Mouse (Mus musculus) inflammation-experienced regulatory T-cells, adult 6 months (primary cell): ENCODE results near the gene Neu3. TPM values are rescaled to one million over a fixed set of nuclear protein-coding genes. Genes with fewer than 3 reads are reported as not detected.
"Not testable (repeated sequence)": the region's sequence is repeated elsewhere in the genome, so short reads cannot be mapped to it uniquely, and the experiment has no call there.

ENCODE experiments used
- ATAC-seq: one replicate; pipeline ENCODE4 v1.8.0; 2017
- polyA plus RNA-seq, 3 experiments: library from polyadenylated mRNA; unstranded; fragments of 100-300 nt; shearing (Covaris generic); gene quantifications; one replicate each; pipeline ENCODE4 v1.2.1; 2017

Gene Neu3
- polyA plus RNA-seq, 3 experiments from 2014 or later, result 27.1 to 30.3 (median 28.6) TPM

DNA sequence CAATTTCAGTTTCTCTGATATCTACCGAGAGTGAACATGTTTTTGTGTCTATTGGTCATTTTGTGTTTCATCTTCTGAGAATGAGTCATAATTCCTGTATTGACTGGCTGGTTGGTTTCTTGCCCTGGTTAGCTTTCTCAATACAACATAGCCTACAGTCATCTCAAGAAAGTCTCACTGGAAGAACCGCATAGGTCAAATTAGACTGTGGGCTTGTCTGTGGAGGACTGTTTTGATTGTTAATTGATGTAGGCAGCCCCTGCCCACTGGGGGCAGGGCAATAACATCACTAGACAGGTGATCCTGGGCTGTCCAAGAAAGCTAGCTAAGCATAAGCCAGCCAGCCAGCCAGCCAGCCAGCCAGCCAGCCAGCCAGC lies 5.6 kb upstream of the Neu3 start:
- peak; percentile 88 for ATAC-seq

DNA sequence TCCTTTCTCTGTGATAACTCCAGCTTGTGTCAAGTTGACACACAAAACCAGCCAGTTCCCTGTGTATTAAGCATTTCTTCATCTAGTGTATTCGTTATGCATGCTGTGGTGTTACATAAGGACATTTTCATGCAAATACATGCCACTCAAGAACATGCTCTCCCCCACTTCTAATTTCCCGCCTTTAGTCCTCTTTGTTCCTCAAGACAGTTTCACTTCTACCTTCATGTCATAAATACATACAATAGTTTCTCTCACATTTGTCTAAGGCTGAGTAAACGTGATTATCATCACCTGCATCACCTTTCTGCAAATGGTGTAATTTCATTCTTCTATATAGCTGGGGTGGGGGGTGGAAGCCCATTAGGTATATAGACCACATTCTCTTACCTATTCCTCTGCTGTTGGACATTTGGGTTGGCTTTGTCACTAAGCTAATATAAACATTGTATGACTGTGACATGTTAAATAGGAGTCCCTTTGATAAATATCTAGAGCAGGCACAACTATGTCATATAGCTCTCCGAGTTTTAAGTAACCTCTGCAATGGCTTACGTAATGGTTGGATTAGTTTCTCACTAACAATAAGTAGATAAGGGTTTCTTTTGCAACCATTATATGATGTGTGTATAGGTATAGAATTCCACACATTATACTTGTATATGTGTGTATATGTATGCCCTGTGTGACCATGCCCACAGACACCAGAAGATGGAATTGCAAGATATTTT lies 5.1 kb upstream of the Neu3 start:
- peak; percentile 11 for ATAC-seq

GRCm38 (mm10) chr7:99826096-99826495 lies 2.1 kb downstream of the Neu3 start:
- ATAC-seq, result no peak

GRCm38 (mm10) chr7:99825511-99825910 lies 2.7 kb downstream of the Neu3 start:
- ATAC-seq, result no peak

- no peak for ATAC-seq
These were observed 3.4 kb downstream of the Neu3 start for GRCm38 (mm10) chr7:99824649-99825483.

DNA sequence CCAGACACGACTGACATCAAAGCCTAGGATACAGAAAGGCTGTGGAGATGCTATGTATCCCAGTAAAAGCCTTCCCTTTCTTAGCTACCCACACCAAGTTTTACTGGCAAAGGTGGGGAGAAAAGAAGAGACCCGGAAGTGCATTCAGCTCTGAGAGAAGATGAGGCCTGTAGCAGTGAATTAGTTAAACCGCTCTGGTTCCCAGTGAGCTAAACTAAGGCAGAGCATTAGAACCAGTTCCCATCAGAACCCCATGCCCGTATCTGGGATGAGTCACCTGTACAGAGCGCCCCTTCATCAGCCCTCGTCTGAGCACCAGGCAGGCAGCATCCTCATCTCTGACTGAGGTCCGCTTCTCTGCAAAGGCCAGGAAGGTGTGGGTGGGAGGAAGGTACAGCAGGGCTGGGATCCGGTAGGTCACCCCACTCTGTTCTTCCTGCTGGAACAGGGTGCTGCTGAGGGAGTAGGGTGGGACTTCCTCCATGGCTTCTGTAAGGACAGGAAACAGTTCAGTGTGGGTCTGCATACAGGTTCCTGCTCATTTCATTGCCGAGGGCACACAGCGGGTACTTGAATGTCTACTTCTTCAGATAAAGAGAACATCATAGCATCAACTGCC lies 5.1 kb downstream of the Neu3 start:
- peak; percentile 57 for ATAC-seq

DNA sequence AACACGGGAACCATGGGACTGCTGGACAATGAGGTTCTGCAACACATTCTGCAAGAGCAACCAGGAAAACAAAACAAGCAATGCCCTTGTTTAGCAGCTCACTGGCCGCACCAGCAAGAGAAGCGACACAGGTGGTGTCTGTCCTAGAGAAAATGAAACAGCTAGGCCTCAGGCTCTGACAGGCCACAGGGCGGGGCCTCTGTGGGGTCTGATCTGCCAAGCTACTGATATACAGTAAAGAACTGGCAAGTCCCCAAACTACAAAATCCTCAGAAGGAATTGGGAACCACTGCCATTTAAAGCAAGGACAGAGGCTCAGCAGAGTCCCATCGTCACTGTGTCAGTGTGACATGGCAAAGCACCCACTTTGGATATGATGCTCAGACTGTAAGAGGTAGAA lies 5.8 kb downstream of the Neu3 start:
- peak; percentile 70 for ATAC-seq

- no peak for ATAC-seq
These were observed 6.3 kb downstream of the Neu3 start for GRCm38 (mm10) chr7:99821953-99822352.

- peak; percentile 38 for ATAC-seq
These were observed 10.0 kb downstream of the Neu3 start for GRCm38 (mm10) chr7:99818181-99818725.

DNA sequence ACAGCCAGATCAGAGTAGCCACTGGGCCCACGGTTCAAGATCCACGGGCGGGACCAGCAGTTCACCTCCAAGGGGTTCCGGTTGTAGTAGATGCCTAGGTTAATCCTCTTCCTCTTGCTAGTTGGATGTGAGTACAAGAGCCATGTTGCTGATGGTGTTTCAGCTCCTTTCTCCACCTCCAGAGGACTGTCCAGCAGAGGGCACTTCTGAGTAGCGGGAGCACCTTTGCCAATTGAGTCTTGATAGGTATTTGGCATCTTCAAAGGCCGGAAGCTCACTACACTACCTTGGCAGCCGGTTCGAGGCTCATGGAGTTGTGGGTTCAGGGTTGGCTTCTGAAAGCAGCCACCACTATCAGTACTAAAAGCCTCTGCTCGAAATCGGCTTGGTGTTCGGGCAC lies 14.8 kb downstream of the Neu3 start:
- ATAC-seq, result peak; percentile 41

DNA sequence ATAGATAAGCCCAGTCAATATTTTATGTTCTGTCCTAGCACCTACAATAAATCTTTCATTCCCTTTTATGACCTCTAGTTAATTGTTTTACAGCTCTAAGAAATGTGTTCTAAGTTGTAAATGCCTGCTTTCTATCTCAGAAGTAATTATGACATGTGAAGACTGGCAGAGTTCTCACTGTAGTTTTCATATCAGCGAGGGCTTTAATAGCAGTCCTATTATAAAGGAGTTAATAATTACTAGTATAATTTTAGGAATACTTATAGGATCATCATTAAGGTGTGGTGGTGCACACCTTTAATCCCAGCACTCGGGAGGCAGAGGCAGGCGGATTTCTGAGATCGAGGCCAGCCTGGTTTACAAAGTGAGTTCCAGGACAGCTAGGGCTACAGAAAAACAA lies 16.6 kb downstream of the Neu3 start:
- no peak for ATAC-seq

DNA sequence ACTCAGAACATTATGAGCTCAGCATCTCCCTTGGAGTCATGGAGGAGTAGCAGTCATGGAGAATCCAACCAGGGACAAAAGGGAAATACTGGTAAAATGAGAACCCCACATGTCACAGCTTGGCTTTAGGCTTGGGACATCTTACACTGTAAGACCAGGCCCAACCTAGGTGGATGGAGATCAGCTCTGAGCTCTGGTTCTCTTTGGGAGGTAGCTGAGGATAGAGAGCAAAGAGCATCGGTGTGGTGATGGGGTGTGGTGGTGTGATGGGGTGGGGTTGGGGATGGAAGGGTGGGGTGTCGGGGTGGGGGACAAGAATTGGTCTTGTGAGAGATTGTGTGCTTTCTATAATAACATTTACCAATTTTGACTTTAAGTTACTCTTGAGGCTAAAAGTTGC lies 17.4 kb downstream of the Neu3 start:
- no peak for ATAC-seq

DNA sequence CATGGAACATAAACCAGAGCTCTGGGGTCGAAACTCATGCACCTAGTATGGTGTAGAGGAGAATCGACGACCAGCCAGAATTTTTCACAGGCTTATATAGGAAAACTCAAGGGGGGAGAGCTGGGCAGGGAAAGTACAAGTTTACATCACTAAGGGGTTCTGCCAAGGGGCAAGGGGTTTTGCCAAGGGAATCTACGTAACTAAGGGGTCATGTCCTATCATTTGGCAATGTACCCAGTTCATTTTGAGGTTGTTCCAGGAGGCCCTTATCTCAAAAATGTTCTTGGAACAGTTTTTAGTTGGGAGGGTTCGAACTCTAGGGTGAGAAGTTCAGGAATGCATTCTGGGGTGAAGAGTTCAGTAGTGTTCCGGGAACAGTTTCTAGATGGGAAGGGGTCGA lies 21.2 kb downstream of the Neu3 start:
- not testable (repeated sequence) for ATAC-seq

- ATAC-seq, result no peak
These were observed 22.9 kb downstream of the Neu3 start for GRCm38 (mm10) chr7:99805340-99805739.

- not testable (repeated sequence) for ATAC-seq
These were observed 24.2 kb downstream of the Neu3 start for GRCm38 (mm10) chr7:99804033-99804432.

DNA sequence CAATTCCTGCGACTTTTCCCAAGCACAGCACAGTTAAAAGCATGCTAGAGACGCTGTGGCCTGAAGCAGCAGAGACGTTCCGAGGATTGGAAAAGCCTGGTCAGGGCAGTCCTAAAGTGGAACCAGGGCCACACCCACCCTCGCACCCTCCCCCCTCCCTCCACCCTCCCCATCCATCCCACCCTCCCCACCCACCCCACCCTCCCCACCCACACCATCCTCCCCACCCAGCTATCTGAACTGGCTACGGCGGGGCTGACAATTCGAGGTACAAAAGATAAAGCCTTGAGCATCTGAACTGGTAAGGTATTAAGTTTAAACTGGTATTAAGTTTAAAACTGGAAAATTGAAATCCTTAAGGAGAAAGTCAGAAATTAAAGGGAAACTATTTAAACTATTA lies 24.7 kb downstream of the Neu3 start:
- ATAC-seq, result no peak

DNA sequence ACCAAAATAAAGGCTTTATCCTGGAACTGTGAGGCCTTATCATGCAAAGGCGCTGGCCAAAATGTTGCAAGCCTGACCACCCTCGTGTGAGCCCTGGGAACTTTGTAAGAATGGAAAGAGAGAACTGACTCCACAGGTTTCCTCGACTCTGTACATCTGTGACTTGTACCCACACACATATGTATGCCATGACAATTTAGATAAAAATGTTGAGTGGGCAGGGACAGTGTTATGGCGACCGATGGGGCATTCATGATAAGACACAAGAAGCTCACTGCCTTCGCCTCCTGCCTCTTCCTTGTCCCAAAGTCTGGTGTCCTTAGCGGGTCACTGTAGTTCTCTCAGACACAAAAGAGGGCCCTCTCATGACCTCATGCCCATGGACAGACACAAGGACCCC lies 29.1 kb downstream of the Neu3 start:
- ATAC-seq, result no peak

DNA sequence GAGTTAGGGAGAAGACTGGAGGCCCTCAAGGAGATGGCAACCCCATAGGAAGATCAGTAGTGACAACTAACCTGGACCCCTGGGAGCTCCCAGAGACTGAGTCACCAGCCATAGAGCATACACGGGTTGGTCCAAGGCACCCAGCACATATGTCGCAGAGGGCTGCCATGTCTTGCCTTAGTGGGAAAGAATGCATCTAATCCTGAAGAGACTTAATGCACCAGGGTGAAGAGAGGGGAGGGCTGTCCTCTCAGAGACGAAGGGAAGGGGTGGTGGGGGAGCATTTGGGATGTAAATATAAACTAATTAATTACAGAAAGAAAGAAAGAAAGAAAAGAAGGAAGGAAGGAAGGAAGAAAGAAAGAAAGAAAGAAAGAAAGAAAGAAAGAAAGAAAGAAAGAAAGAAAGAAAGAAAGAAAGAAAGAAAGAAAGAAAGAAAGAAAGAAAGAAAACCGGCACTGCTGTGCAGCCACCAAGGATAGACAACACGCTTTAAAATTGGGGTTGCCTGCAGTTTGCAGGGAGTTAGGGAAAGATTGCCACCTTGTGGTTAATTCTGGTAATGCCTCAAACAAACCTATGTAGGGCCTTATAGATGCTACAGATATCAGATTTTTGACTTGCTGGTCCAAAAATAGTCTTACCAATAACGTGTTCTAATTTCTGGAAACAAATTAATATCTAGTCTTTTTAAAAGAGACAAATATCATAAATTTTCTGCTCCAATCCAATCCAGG lies 30.1 kb downstream of the Neu3 start:
- ATAC-seq, result no peak

- no peak for ATAC-seq
These were observed 31.0 kb downstream of the Neu3 start for GRCm38 (mm10) chr7:99797261-99797660.

DNA sequence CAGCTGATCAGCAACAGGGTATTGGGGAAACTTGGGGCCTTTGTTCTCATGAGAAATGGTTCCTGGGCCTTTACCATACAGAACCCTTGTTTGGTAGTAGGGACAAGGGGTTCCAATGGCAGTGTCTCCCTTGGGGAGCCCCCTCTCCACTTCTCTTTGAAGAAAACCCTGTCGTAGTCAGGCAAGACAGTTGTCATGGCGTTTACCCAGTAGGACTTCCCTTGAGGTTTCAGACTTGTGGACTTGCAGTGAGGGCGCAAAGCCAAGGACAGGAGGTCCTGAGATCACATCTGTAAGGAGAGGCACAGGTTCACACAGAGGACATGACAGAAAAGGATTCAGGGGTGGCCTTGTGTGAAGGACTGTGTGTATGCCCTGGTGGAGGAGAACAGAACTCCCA lies 31.7 kb downstream of the Neu3 start:
- ATAC-seq, result no peak

- peak; percentile 72 for ATAC-seq
These were observed 32.8 kb downstream of the Neu3 start for GRCm38 (mm10) chr7:99795192-99795981.

DNA sequence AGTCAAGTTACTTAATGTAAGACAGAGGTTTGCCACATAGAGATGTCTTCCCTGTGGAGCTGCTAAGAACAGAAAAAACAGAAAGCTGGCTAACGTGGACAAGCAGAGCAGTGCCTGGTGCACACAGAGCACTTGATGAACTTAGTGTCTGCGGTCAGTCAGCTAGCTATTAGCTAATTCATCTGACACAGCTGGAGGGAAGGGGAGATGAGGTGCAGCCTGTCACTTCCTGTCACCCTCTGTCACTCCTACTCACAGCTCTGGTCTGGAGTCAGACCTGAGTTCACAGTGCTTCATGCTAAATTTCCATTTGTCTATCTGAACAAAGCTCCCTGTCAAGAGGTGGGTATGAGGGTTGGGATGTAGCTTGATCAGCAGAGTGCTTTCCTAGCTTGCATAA lies 34.1 kb downstream of the Neu3 start:
- peak; percentile 73 for ATAC-seq
